Mouse (Mus musculus): Measurements from ENCODE around the gene St7.

The St7 gene

DNA sequence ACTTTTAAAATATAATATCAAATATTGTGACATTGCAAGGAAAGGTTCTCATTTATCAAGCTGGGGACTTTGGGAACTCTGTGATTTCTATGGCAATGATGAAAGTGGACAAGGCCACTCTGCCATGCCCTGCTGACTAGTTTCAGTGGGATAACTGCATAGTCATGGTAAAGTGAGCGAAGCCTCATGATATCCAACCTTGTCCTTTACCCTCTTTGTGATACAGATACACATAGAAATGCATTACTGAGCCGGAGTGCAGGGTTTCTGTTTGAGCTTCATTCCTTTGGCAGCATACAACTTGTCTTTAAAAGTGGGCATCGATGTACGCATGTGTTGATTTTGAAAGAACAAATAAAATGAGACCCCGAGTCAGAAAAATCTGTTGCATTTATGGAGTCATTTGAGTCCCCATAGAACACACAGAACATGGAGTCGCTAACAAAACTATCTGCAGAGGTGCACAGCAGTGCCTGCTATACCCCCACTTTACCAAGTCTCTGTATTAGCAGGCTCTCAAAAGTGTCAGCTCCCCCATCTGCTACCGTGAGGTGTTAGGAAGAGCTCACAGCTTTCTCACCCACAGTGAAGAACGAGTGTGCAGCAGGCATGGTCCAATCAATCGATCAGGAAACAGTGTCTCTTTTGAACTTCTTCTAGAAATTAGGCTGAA, 77.4 kb downstream of the St7 start:
- no peak for DNase-seq

- no peak for DNase-seq
Observed at GRCm38 (mm10) chr6:17770645-17771345, 78.1 kb downstream of the St7 start.

- no peak for DNase-seq
Observed at GRCm38 (mm10) chr6:17771456-17771855, 78.7 kb downstream of the St7 start.

- no peak for DNase-seq
Observed at GRCm38 (mm10) chr6:17772514-17772913, 79.8 kb downstream of the St7 start.

GRCm38 (mm10) chr6:17776041-17776440, 83.3 kb downstream of the St7 start:
- DNase-seq: no peak

- no peak for DNase-seq
Observed at GRCm38 (mm10) chr6:17777018-17777799, 84.5 kb downstream of the St7 start.

DNA sequence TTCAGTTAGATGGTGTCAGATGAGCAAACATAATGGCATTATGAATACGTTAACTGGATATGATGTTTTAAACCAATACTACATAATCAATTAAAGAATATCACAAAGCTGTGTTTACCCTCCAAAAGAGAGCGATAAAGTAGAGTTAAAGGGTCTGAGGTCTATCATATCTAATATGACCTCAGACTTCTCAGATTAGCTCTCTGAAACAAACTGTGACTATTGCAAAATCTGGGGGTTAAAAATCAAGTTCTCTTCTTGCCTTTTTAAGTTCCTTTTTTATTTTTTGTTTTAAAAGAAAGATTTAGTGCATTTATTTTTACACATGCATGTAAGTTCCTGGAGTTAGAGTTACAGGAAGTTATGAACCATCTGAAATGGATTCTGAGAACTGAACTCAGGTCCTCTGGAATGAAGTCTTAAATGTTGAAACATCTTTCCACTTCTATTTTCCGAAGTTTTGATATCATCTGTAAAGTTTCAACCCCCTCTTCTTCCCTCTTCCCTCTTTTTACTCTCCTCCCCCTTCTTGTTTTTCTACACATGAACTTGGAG, 86.0 kb downstream of the St7 start:
- no peak for DNase-seq

DNA sequence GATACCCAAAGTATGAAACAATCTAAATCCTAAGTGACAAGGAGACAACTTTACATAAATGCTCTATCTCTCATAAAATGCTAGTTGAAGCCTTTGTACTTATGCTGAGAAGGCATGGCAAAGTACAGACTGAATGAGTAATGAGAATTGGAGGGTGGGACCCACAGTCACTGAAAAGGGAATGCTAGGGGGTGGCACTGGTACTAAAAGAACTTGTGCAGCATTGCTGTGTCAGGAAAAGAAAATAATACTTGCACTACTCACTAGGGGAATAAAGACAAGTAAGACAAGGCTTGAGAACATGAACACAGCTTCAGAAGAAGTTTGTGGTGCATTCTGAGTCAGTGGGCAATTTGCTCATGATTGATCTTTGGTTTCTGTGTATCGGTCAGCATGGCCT, 90.8 kb downstream of the St7 start:
- no peak for DNase-seq

GRCm38 (mm10) chr6:17784523-17784922, 91.8 kb downstream of the St7 start:
- DNase-seq: no peak

DNA sequence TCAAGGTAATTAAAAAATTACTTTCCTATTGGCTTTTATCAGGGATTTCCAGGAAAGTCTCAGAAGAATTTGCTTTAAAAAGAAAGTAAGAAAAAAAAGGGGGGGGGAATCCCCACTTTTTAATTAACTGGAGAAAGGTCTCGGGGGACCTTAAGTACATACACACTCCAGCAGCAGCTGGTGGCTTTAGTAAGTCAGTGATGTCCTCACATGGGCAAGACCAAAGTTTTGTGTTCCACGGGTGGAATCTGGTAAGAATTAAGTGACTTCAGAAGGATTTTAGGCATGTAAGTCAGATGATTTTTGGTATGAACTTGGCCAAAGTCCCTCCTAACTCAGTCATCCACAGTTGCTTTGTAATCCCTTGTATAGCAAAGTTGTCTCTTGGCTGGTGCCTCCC, 92.5 kb downstream of the St7 start:
- DNase-seq: no peak

DNA sequence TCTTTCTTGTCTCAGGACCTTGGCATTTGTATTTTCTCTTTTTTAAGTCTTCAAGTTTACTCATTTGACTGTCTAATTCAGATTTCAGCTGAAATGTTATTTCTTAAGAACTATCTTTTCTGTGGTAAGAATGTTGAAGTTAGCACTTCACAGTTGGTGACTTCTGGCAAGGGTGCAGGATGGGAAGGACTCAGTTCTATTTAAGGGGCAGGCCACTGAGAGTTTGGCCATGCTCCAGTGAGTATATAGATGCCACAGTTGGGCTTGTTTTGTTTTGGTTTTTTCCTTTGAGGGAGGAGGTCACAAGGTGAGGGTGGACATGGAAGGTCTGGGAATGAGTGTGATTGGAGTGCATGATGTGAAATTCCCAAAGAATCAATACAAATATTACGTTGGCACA, 95.1 kb downstream of the St7 start:
- no peak for DNase-seq

DNA sequence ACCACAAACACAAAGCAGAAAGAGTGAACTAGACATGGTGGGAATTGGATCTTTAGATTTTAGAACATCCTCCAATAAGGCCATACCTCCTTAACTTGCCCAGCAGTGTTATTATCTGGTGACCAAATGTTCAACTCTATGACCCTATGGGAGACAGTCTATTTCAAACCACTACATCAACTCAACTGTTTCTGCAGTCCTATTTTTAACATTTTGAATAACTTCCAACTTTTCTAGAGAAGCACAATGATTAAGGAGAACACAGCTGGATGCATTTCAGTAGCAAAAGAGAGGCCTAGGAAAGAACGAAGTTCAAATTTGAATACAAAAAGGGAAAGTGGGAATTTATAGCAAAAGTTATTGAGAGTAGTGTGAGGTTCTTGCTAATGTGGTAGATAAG, 97.5 kb downstream of the St7 start:
- no peak for DNase-seq

DNA sequence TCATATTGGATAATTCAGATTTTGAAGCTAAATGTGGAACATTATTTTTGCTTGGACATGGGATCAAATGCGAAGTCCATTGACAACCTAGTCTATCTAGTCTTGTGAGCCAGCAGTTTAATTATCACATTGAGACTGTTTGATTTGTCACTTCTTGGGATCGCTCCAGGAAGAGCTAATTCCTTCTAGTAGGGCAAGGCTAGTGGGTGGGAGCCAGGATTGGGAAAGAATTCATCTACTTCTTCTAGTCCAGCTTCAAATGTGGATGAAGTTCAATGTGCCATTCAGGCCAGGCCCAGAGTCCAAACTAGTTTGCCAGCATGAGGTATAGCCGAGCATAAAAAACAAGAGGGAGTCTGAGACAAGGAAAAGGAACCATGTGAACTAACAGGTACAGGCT, 100.7 kb downstream of the St7 start:
- no peak for DNase-seq

- DNase-seq: no peak
Observed at GRCm38 (mm10) chr6:17797271-17797713, 104.6 kb downstream of the St7 start.

DNA sequence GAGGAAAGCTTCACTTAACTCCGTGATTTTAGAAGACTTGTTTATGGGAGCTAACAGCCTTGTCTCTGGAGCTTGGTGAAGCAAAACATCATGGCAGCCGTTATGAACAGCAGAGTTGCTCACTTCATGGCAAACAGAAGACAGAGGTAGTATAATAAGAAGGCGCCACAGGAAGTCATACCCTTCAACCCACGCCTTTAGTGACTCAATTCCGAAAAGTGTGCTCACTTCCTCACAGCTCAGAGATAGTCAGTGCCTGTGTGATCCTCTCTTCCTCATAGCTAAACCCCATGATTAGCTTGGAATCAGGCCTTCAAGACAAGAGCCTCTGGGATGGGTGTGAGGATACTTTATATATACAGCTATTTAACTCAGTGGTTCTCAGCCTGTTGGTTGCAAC, 108.0 kb downstream of the St7 start:
- DNase-seq: no peak

GRCm38 (mm10) chr6:17804468-17804867, 111.7 kb downstream of the St7 start:
- no peak for DNase-seq

DNA sequence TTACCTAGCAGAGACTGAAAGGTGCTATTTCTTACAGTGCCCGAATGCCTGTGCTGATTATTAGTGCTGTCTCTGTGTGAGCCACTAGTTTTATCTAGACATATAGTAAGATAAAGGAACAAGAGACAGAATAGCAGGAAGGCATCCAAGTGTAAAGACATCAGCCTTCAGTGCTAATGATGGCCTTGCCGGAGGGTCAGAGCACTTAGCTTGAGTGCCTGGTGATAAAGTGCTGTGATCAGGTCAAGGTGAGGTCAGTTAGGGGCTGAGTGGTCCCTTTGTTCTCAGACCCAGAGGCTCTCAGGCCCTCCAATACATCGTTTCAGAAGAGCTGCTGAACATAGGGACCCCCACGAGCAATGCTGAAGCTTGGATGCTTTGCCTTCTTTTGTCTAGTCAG, 113.8 kb downstream of the St7 start:
- no peak for DNase-seq

GRCm38 (mm10) chr6:17811063-17811462, 118.3 kb downstream of the St7 start:
- DNase-seq: no peak

- DNase-seq: no peak
Observed at GRCm38 (mm10) chr6:17811531-17811930, 118.8 kb downstream of the St7 start.

DNA sequence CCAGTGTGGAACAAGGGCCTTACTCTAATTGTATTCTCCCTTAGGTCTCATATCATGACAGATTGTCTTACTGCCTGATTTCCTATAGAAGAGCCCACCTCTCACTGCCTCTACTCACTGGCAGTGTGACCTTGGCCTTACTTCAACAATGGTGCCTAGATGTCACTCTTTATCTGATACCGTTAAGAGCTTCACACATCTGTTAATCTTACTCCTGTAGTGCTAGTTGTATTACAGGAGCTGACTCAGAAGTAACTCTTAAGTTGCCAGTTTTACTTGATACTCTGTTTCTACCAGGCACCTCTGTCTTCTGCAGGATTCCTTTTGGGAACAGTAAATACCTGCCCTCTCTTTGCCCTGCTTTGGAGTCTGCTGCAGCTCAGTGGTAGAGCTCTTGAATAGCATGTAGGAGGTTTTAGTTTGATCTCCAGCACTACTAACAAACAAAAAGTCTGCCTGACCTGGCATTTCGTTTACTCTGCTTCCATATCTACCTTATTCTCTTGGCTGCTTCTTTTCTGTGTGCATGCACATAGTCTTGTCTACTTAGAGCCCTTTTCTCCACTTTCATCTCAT, 121.4 kb downstream of the St7 start:
- no peak for DNase-seq

DNA sequence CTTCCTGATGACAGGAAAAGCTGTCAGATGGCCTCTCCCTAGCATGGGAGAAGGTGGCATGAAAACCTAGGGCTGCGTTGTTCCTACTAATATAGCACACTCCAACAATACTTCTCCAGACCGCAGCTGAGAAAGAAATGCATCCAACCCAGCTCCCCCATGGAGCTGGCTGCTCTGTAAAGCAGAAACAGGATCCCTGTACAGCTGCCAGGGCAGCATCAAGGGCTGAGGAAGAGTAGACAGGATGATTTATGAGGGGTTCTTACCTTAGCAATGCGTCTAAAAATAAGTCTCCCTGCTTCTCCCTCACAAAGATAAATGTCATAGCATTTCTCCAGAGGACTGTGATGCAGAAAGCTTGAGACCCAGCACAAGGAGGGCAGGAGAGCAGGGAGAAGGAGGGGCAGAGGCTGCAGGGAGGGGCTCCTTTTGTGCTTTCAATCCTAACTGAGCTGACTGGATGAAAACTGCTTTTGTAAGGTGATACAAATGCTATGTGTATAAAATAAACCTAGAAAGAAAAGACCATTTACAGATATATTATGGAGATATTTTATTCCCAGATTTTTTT, 124.2 kb downstream of the St7 start:
- no peak for DNase-seq

GRCm38 (mm10) chr6:17823614-17824013, 130.9 kb downstream of the St7 start:
- DNase-seq: no peak

GRCm38 (mm10) chr6:17824735-17825134, 132.0 kb downstream of the St7 start:
- no peak for DNase-seq
